Mouse (Mus musculus) retina, postnatal 1 day (tissue): Measurements from ENCODE around the gene Krtap19-5.

Experiments used
- DNase-seq: peaks from one replicate; pipeline ENCODE4 v3.0.0-alpha.2; 2012

Gene Krtap19-5

GRCm38 (mm10) chr16:88896357-88896756 lies at the start of gene Krtap19-5:
Krtap19-5 (minus strand) TSS chr16:88896457.
- no peak for DNase-seq

DNA sequence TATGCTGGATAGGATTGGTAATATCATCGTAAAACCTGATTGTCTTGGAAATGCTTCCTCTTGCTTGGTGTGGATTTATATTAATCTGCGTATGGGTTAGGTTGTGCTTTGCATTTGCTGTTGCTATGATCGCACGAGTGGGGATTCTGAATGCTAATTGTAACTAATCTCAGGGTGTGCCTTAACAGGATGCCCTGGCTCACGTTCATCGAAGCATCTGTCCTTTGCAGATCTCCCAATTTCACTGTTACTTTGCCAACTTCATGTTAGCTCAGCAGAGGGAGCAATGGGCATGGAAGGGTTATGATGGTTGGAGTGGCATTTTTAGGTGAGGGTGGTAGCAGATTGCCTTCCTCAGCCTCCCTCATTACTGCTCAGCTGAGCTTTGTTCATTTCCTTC lies 44.8 kb upstream of the Krtap19-5 start:
- DNase-seq = no peak

GRCm38 (mm10) chr16:88938252-88938651 lies 42.0 kb upstream of the Krtap19-5 start:
- peak; percentile 18 for DNase-seq

GRCm38 (mm10) chr16:88932165-88932564 lies 35.9 kb upstream of the Krtap19-5 start, which contains the start of gene Krtap19-9b:
Krtap19-9b (minus strand) TSS chr16:88932265.
- no peak for DNase-seq

- DNase-seq = no peak
Measured at GRCm38 (mm10) chr16:88886870-88887269, 9.4 kb downstream of the Krtap19-5 start.

GRCm38 (mm10) chr16:88884989-88885388 lies 11.3 kb downstream of the Krtap19-5 start, which contains the start of gene Krtap19-4:
Krtap19-4 (minus strand) TSS chr16:88885089.
- DNase-seq = no peak

GRCm38 (mm10) chr16:88877938-88878337 lies 18.3 kb downstream of the Krtap19-5 start, which contains the start of gene Krtap19-3:
Krtap19-3 (minus strand) TSS chr16:88878038.
- no peak for DNase-seq

DNA sequence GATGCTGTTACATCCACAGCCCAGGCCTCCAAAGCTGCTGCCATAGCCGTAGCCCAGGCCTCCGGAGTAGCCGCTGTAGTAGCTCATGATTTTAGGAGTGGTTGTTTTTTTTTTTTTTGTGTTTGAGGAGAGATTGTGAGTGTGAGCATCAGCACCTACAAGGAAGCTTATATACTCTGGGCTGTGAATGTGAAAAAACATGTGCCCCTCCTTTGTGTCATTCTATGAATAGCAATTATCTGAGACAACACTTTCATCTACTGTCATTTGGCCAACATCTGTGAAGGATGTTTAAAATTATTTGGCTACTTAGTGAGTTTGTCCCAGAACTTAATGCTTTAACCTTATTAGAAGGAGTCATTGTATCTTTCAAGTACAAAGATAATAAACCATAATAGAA lies 22.1 kb downstream of the Krtap19-5 start, which contains the start of gene Krtap19-2:
Gene Krtap19-2, minus strand, starts transcription at position 101 of the 400 bp plus-strand sequence.
- DNase-seq = no peak

DNA sequence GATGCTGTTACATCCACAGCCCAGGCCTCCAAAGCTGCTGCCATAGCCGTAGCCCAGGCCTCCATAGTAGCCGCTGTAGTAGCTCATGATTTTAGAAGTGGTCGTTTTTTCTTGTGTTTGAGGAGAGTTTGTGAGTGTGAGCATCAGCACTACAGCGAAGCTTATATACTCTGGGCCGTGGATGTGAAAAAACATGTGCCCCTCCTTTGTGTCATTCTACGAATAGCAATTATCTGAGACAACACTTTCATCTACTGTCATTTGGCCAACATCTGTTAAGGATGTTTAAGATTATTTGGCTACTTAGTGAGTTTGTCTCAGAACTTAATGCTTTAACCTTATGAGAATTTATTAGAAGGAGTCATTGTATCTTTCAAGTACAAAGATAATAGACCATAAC lies 26.9 kb downstream of the Krtap19-5 start, which contains the start of gene Krtap19-1:
Gene Krtap19-1, minus strand, starts transcription at position 101 of the 400 bp plus-strand sequence.
- no peak for DNase-seq

DNA sequence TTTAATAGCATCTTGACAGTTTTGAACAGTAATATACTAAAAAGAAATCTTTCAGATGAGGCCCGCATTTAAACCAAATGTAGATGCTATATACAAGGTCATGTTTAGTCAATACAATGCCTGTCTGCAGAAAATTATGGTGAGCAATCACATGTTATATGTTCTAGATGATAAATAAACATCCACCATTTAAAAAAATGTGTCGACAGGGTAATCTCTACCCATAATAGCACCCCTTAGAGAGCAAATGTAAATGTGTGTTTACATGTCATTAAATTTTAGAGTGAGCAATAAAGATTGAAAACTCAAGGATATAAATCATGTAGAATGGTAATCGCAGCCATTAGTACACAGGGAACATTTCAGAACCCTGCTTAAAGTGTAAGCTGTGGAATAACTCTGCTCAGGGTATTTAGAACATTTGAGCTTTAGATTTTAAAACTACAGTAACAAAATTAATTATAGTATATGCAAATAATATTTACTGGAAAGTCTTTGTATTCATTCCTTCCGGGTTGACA lies 31.3 kb downstream of the Krtap19-5 start:
- DNase-seq = no peak

- DNase-seq = peak; percentile 47
Measured at GRCm38 (mm10) chr16:88851450-88851849, 44.8 kb downstream of the Krtap19-5 start.

- DNase-seq = no peak
Measured at GRCm38 (mm10) chr16:88848558-88848957, 47.7 kb downstream of the Krtap19-5 start.

DNA sequence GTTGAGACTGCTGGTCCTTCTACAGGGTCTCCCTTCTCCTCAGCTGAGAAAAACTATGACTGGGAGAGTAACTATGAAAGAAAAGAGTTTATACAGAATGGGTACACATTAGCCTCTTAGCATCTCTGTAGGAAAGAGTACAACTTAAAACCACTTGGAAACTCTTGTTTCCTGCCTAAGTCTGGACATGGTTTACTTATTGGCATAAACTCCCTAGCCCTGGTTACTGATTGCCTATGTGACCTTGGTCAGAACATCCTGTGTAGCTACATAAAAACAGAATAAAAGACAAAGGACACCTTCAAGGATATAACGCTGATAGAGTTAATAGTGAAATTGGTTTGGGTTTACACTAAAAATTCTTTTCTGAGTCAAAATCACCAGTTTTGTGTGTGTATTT lies 48.9 kb downstream of the Krtap19-5 start:
- no peak for DNase-seq
